Mouse (Mus musculus) effector memory CD4-positive, alpha-beta T cell, adult 5 months (primary cell): ENCODE results near the gene Cmpk1. TPM values are rescaled to one million over a fixed set of nuclear protein-coding genes. Genes with fewer than 3 reads are reported as not detected.

Source experiments
- polyA plus RNA-seq: library from polyadenylated mRNA; unstranded; fragments of 100-300 nt; shearing (Covaris generic); gene quantifications from one replicate; pipeline ENCODE4 v1.2.1, GENCODE M21; 2017

Cmpk1 gene
- polyA plus RNA-seq: 88.7 TPM

DNA sequence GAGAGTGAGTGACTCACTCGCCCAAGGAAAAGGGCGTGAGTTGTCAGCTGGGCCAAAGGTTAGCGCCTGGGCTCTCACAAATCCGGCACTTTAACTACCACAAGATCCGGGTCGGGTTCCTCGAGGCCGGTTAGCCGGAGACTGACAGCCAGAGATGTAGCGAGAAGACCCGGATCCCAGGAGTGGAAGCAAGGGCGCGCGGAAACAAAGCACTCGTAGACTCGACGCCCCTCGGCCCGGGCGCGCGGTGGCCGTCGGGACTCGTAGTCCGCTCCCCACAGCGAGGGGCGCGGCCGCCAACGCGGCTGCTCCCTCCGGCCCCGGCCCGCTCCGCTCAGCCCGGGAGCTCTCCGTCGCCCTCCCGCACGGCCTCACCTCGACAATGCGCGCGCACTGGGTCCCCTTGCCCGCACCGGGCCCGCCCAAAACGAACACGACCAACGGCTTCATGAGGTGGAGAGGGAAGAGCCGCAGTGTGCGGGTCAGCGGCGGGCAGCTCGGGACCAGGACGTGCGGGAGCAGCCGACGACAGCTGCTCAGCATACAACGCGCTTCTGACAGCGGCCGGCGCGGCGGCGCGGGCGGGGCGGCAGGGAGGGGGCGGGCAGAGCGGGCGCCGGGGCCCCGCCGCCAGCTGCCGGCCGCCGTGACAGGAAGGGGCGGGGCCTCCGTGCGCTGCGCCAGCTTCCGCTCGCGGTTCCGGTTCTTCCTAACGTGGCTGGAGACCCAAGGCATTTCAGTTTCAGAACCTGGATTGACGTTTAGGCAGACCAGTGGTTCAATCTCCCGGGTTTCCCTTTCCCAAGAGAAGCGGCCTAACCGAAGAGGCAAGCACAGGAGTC is at the start of gene Cmpk1:
Gene Cmpk1 (minus strand): TSS at position 651 of the 842 bp plus-strand sequence.

DNA sequence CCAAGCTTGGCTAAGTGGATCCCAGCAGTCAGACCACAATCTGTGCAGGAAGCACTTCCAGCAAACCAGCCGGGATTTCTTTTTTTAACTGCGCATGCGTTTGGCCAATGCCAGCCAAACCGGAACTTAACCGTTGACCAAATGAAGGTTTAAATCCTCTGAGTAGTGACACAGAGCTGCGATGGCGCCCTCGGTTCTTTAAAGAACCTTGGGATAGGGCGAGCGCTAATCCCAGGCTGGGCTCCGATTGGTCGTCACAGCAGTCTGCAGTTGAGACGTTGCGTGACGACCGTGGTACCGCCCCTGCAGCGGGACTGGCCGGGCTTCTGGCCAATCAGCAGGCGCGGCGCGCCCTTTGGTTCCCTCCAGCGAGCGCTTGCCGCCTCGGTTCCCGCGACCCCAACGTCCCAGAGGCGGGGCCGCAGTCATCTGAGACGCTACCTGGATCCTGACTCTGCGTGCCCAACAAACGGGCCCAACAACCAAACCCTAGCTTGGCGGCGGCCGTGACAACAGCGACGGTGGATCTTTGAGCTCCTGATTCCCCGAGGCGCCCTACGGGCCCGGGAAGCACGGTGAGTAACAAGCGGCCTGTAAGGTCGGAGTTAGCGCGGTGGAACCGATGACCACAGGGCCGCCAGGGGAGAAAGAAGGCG is 12.9 kb upstream of the Cmpk1 start, which contains the start of gene Stil:
Gene Stil (plus strand): TSS at position 387 of the 656 bp plus-strand sequence.

DNA sequence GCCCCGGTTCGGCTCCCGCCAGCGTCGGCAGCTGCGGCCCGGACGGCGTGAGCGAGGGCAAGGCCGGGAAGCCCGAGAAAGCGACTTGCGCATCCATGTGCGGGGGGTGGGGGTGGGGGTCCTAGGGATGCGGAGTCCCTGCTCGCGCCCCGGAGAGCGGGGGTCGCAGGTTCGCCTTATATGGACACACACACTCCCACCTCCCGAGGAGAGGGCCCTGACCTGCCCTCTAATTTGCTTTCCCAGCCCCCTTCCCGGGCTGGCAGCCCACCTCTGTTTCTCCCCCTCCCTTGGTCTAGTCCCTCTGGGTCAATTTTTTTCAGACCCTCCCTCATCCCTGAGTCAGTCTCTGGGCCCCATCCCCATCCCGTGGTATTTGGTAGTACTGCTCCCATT is 61.1 kb downstream of the Cmpk1 start, which contains the start of gene Foxe3:
Gene Foxe3 (minus strand): TSS at position 97 of the 396 bp plus-strand sequence.

Other genes with a start within 250 kb of the Cmpk1 start
- not detected for gene Gm12830, start 165.5 kb downstream of the Cmpk1 start, polyA plus RNA-seq
- 2.6 TPM for gene Foxd2, start 78.4 kb downstream of the Cmpk1 start, polyA plus RNA-seq
- gene Foxe3, start 61.2 kb downstream of the Cmpk1 start, polyA plus RNA-seq: not detected
- gene Stil, start 12.9 kb upstream of the Cmpk1 start, polyA plus RNA-seq: 0.66 TPM
- not detected for gene Tal1, start 69.2 kb upstream of the Cmpk1 start, polyA plus RNA-seq
- gene Pdzk1ip1, start 101.5 kb upstream of the Cmpk1 start, polyA plus RNA-seq: 2.5 TPM
- 0.10 TPM for gene Cyp4x1, start 147.0 kb upstream of the Cmpk1 start, polyA plus RNA-seq